Mouse (Mus musculus): Measurements from ENCODE around the gene Pigu. TPM values are rescaled to one million over a fixed set of nuclear protein-coding genes. Genes with fewer than 3 reads are reported as not detected.

Pigu gene
- polyA plus RNA-seq, 1 experiment = 39.9 TPM

DNA sequence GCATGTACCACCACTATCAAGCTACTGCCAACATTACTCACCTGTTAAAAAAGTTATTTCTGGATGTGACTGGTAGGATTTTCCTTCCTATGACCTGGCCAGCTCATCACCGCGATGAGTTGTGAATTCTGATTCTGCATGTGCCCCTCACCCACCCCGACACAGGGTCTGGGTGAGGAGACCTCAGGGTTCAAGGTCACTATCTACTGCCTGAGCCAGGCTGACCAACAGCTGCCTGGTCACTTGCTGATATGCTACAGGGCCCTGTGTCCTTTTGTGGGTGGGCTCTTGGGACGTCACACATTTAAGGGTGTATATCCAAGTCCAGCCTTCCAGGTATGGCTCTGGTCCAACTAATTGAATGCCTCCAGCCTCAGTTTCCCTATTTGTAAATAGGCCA is 78.1 kb downstream of the Pigu start:
- H3K4me1 ChIP-seq (ENCODE audit: control insufficient read depth, insufficient read depth, low read length) = peaks cover 2% of the 10 kb centered on the region; the same call in 1 of the 2 replicates
- TF ChIP-seq POLR2A (IDR thresholded peaks at IDR 0.05; ENCODE audit: extremely low read depth, insufficient read depth, low read length) (0 out of 2 replicates have a peak, but pooled peaks have one; percentile 6), CTCF (IDR thresholded peaks at IDR 0.05; ENCODE audit: extremely low read depth, insufficient read depth, low read length) (no peak)
- H3K4me3 ChIP-seq (ENCODE audit: insufficient read depth, low read length) = no peak overlapping the region
- no peak overlapping the region for H3K27ac ChIP-seq (ENCODE audit: insufficient read depth, low read length)

DNA sequence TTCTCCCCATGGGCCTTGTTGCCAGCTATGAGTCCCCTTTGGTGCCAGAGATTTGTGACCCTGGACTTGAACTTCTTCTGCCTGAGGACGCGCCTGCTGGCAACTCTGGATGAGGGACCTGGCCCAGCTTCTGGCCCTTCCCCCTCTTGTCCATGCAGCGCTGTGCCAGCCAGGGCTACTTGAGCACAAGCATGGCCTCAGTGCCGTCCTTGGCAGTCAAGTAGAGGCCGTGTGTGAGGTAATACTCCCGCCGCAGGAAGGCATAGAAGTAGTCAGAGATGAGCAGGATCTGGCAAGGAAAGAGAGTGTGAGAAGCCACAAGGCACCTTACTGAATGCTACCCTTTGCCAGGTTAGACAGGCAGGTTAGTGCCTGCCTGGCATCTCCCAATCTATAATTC is 78.9 kb downstream of the Pigu start:
- TF ChIP-seq POLR2A (IDR thresholded peaks at IDR 0.05; ENCODE audit: extremely low read depth, insufficient read depth, low read length) = no peak
- no peak for TF ChIP-seq CTCF (IDR thresholded peaks at IDR 0.05; ENCODE audit: extremely low read depth, insufficient read depth, low read length)
- no peaks in the 10 kb centered on the region for H3K4me1 ChIP-seq (ENCODE audit: control insufficient read depth, insufficient read depth, low read length)
- H3K4me3 ChIP-seq (ENCODE audit: insufficient read depth, low read length) = no peak overlapping the region
- H3K27ac ChIP-seq (ENCODE audit: insufficient read depth, low read length) = no peak overlapping the region

DNA sequence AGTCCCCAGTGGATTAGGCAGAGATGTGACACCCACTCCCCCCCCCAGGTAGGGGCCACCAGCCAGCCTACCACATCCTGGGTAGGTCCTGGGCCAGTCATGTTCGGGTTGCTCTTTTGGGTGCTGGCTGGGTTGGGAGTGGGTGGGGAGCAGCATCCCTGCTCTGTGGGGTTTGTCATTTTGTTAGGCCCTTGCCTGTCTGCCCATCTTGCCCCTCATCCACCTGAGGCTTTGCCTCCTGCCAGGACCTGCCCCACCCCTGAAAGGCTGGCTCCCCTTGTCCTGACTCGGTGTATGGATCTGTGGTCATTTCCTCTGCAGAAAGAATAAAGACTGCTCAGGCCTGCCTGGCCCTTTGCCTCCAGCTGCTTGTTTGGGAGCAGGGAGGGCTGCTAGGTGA is 79.5 kb downstream of the Pigu start:
- Histone ChIP-seq H3K27ac (ENCODE audit: insufficient read depth, low read length) (no peak overlapping the region), H3K4me3 (ENCODE audit: insufficient read depth, low read length) (peak overlapping the region; percentile 78), H3K4me1 (ENCODE audit: control insufficient read depth, insufficient read depth, low read length) (no peaks in the 10 kb centered on the region)
- TF ChIP-seq CTCF (IDR thresholded peaks at IDR 0.05; ENCODE audit: extremely low read depth, insufficient read depth, low read length) (no peak), POLR2A (IDR thresholded peaks at IDR 0.05; ENCODE audit: extremely low read depth, insufficient read depth, low read length) (no peak)

DNA sequence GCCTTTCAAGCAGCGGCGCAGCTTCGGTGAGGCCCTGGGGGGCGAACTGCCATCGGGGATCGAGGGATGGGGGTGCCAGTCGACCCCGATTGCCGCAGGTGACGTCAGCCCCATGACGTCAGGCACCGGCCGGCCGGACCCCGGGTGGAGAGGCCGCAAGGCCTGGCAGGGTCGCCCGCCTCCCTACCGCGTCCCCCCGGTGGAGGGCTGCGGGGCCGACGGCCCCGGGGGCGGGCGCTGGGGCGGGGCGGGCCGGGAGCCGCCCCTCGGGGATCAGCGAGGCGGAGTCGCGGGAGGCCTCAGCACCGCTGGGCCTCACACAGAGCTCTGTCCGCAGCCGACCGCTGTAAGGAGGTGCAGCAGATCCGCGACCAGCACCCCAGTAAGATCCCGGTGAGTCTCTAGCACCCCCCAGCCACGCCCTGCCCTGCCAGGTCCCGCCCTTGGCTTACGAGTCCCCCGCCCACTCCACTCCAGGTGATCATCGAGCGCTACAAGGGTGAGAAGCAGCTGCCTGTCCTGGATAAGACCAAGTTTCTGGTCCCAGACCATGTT is 80.5 kb downstream of the Pigu start:
- Histone ChIP-seq H3K4me1 (ENCODE audit: control insufficient read depth, insufficient read depth, low read length) (no peaks in the 10 kb centered on the region), H3K27ac (ENCODE audit: insufficient read depth, low read length) (peak overlapping the region; percentile 93), H3K4me3 (ENCODE audit: insufficient read depth, low read length) (peak overlapping the region; percentile 78)
- TF ChIP-seq POLR2A (IDR thresholded peaks at IDR 0.05; ENCODE audit: extremely low read depth, insufficient read depth, low read length) (peak; percentile 37; the same call in 1 of the 2 replicates), CTCF (IDR thresholded peaks at IDR 0.05; ENCODE audit: extremely low read depth, insufficient read depth, low read length) (no peak)

DNA sequence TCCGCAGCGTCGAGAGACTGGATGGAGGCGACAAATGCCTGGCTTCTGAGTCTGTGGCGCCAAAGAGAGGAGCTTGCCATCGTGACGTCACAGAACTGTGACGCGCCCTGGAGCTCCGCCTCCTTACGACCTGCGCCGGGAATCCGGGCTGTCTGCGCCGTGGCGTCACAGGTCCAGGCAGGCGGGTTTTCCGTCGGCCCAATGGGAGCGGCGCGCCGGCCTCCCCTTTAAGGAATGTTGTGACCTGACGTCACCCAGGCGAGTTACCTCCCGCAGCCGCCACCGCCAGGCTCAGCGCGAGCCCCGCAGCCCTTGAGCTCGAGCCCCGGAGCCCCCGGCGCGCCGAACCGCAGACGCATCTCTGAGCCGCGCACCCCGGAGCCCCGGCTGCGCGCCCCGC is 81.0 kb downstream of the Pigu start, which contains the start of gene Map1lc3a:
Map1lc3a (plus strand) TSS at position 103 of the 400 bp plus-strand sequence.
- Histone ChIP-seq H3K4me3 (ENCODE audit: insufficient read depth, low read length) (peak within 1 kb of the TSS; percentile 78), H3K27ac (ENCODE audit: insufficient read depth, low read length) (peak within 1 kb of the TSS; percentile 93), H3K4me1 (ENCODE audit: control insufficient read depth, insufficient read depth, low read length) (no peaks in the 10 kb centered on the region)
- TF ChIP-seq CTCF (IDR thresholded peaks at IDR 0.05; ENCODE audit: extremely low read depth, insufficient read depth, low read length) (no peak), POLR2A (IDR thresholded peaks at IDR 0.05; ENCODE audit: extremely low read depth, insufficient read depth, low read length) (peak; percentile 62; the same call in 1 of the 2 replicates)

- no peak overlapping the region for H3K4me3 ChIP-seq (ENCODE audit: insufficient read depth, low read length)
- H3K27ac ChIP-seq (ENCODE audit: insufficient read depth, low read length) = no peak overlapping the region
- H3K4me1 ChIP-seq (ENCODE audit: control insufficient read depth, insufficient read depth, low read length) = no peaks in the 10 kb centered on the region
- no peak for TF ChIP-seq POLR2A (IDR thresholded peaks at IDR 0.05; ENCODE audit: extremely low read depth, insufficient read depth, low read length)
- TF ChIP-seq CTCF (IDR thresholded peaks at IDR 0.05; ENCODE audit: extremely low read depth, insufficient read depth, low read length) = no peak
Measured at GRCm38 (mm10) chr2:155273603-155274002, 83.6 kb downstream of the Pigu start.

DNA sequence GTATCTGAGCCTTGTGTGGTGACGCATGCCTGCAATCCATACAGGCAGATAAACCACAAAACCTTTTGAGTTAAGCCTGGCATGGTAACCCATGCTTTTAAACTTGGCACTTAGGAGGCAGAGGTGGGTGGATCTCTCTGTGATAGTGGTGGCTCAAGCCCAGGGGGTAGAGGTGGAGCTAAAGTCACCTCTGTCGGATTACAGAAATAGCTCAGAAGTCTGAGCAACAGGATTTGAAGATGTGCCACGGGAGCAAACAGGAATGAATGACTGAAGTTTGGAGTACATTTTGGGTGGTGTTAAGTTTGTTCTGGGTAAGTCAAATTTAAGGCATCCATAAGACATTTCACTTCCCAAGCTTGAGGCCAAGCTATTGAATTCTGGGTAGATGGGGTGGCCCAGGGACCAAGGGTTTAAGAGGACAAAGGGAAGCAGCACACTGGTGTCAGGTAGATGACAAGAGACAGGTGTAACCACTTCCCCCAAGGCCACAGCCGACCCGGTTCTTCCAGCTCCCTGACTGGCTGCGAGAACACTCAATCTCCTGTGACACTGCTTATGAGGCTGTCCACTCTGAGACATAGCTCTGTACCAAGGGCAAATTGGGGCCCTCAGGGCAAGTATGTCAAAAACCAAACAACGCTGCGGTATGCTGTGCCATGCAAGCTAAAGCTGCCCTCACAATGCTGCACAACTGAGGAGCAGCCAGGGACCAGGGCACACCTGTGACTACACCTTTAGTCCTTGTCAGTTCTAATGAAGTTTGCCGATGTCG is 84.6 kb downstream of the Pigu start:
- no peak overlapping the region for H3K4me3 ChIP-seq (ENCODE audit: insufficient read depth, low read length)
- no peaks in the 10 kb centered on the region for H3K4me1 ChIP-seq (ENCODE audit: control insufficient read depth, insufficient read depth, low read length)
- H3K27ac ChIP-seq (ENCODE audit: insufficient read depth, low read length) = no peak overlapping the region
- TF ChIP-seq POLR2A (IDR thresholded peaks at IDR 0.05; ENCODE audit: extremely low read depth, insufficient read depth, low read length) = no peak
- no peak for TF ChIP-seq CTCF (IDR thresholded peaks at IDR 0.05; ENCODE audit: extremely low read depth, insufficient read depth, low read length)

GRCm38 (mm10) chr2:155271957-155272356 is 85.3 kb downstream of the Pigu start:
- 0 out of 2 replicates have a peak, but pooled peaks have one; percentile 15 for TF ChIP-seq CTCF (IDR thresholded peaks at IDR 0.05; ENCODE audit: extremely low read depth, insufficient read depth, low read length)
- TF ChIP-seq POLR2A (IDR thresholded peaks at IDR 0.05; ENCODE audit: extremely low read depth, insufficient read depth, low read length) = no peak
- Histone ChIP-seq H3K27ac (ENCODE audit: insufficient read depth, low read length) (no peak overlapping the region), H3K4me3 (ENCODE audit: insufficient read depth, low read length) (no peak overlapping the region), H3K4me1 (ENCODE audit: control insufficient read depth, insufficient read depth, low read length) (no peaks in the 10 kb centered on the region)

DNA sequence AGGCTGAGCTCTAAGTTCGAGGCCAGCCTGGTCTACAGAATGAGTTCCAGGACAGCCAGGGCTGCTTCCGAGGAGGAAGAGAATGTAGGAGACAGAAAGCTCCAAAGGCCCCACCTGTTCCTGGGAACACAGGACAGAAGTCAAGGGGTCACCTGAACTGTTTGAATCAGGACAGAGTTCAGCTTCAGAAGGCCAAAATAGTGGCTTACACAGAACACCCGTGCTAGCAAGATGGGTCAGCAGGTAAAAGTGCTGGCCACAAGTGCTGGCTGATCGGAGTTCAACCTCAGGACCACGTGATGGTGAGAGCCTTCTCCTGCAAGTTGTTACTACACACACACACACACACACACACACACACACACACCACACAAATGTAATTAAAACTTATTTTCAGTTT is 90.3 kb downstream of the Pigu start:
- no peak overlapping the region for H3K4me3 ChIP-seq (ENCODE audit: insufficient read depth, low read length)
- TF ChIP-seq CTCF (IDR thresholded peaks at IDR 0.05; ENCODE audit: extremely low read depth, insufficient read depth, low read length) = no peak
- TF ChIP-seq POLR2A (IDR thresholded peaks at IDR 0.05; ENCODE audit: extremely low read depth, insufficient read depth, low read length) = no peak
- H3K27ac ChIP-seq (ENCODE audit: insufficient read depth, low read length) = no peak overlapping the region
- H3K4me1 ChIP-seq (ENCODE audit: control insufficient read depth, insufficient read depth, low read length) = no peaks in the 10 kb centered on the region

DNA sequence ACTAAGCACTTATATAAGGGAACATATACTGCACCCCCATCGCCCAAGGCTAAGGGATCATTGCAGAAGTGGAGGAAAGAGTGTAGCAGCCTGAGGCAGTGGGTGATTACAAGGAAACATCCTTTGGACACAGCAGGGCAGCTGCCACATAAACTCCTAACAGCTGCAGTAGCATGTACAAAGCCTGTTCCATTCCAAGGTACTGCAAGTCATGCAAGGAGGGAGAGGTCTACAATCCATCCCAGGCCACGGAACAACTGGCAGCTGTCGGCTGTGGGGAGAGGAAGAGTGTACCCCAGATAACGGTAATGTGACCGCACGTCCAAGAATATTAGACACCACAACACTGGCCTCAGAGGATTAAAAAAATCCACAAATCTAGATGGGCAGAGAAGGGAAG is 91.7 kb downstream of the Pigu start:
- TF ChIP-seq CTCF (IDR thresholded peaks at IDR 0.05; ENCODE audit: extremely low read depth, insufficient read depth, low read length) (no peak), POLR2A (IDR thresholded peaks at IDR 0.05; ENCODE audit: extremely low read depth, insufficient read depth, low read length) (no peak)
- Histone ChIP-seq H3K27ac (ENCODE audit: insufficient read depth, low read length) (no peak overlapping the region), H3K4me3 (ENCODE audit: insufficient read depth, low read length) (no peak overlapping the region), H3K4me1 (ENCODE audit: control insufficient read depth, insufficient read depth, low read length) (no peaks in the 10 kb centered on the region)
